Mouse (Mus musculus): ENCODE measurements around the gene Mvb12b.

GRCm38 (mm10) chr2:33931161-33931560 is 43.4 kb upstream of the Mvb12b start:
- TF ChIP-seq POLR2A (IDR thresholded peaks at IDR 0.05; ENCODE audit: low read depth, low read length) (no peak), CTCF (IDR thresholded peaks at IDR 0.05; ENCODE audit: borderline replicate concordance, insufficient read depth, low read length) (no peak)
